Mouse (Mus musculus): ENCODE results near the gene Ifrd2. TPM values are rescaled to one million over a fixed set of nuclear protein-coding genes. Genes with fewer than 3 reads are reported as not detected.

Gene Ifrd2
- polyA plus RNA-seq, 1 experiment from 2014 or later = 17.3 TPM

GRCm38 (mm10) chr9:107607036-107607435 lies 19.6 kb downstream of the Ifrd2 start:
- Histone ChIP-seq H3K4me2 (0 out of 2 replicates have a peak overlapping the region, but pooled peaks have one; percentile 6), H3K9ac (no peak overlapping the region), H3K4me3 (no peak overlapping the region), H3K27me3 (no peaks in the 10 kb centered on the region), H3K9me3 (no peaks in the 10 kb centered on the region), H3K36me3 (no peaks in the 10 kb centered on the region), H3K4me1 (replicated peaks) (peaks cover 28% of the 10 kb centered on the region), H3K27ac (replicated peaks) (no peak overlapping the region)
- 59% methylated on average over 2 of the region's 2 CpGs for WGBS
- ATAC-seq (ENCODE audit: low FRiP score, low read depth) = no peak

DNA sequence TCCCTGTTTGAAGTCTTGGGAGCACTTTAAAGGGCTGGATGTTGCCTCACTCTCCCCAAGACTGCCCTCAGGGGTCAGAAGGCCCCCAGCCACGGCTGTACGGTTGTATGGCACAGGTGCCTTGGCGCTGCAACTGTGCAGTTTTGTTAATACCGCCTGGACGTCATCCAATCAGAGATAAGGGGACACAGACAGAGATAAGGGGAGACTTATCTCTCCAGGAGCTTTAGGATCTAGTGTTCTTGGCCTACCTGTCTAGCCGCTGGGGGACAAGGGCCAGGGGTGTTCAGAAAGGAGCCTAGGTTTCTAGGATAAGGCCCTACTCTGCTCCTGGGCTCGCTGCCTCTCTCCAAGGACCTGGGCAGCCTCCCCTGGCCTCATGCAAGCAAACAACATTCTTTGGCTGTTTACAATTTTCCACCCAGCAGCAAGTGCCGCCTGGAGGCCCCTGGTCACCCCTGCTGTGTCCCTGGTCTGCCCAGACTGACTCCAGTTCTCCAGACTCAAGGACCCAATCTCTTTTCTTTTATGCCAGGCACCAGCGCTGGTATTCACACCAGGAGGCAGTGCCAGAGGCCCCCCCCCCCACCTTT lies 20.3 kb downstream of the Ifrd2 start:
- Histone ChIP-seq H3K27ac (replicated peaks) (no peak overlapping the region), H3K27me3 (no peaks in the 10 kb centered on the region), H3K36me3 (no peaks in the 10 kb centered on the region), H3K9ac (no peak overlapping the region), H3K9me3 (no peaks in the 10 kb centered on the region), H3K4me2 (no peak overlapping the region), H3K4me1 (replicated peaks) (peaks cover 29% of the 10 kb centered on the region), H3K4me3 (no peak overlapping the region)
- WGBS = 57% methylated on average over 9 of the region's 9 CpGs
- ATAC-seq (ENCODE audit: low FRiP score, low read depth) = no peak

- Histone ChIP-seq H3K9ac (no peak within 1 kb of the TSS), H3K27ac (replicated peaks) (no peak within 1 kb of the TSS)
Observed at GRCm38 (mm10) chr9:107608741-107609432, 21.4 kb downstream of the Ifrd2 start, which contains the start of gene Sema3b. Gene Sema3b, minus strand, starts transcription at chr9:107609229.

GRCm38 (mm10) chr9:107609433-107609830 lies 22.0 kb downstream of the Ifrd2 start:
- no peaks in the 10 kb centered on the region for H3K27me3 ChIP-seq
- no peak overlapping the region for H3K4me3 ChIP-seq
- WGBS = 67% methylated on average over 4 of the region's 4 CpGs
- H3K27ac ChIP-seq (replicated peaks) = no peak overlapping the region
- peaks cover 6% of the 10 kb centered on the region; the same call in 1 of the 2 replicates for H3K36me3 ChIP-seq
- no peak overlapping the region for H3K4me2 ChIP-seq
- H3K9me3 ChIP-seq = no peaks in the 10 kb centered on the region
- H3K4me1 ChIP-seq (replicated peaks) = peaks cover 32% of the 10 kb centered on the region
- ATAC-seq (ENCODE audit: low FRiP score, low read depth) = no peak
- no peak overlapping the region for H3K9ac ChIP-seq

More at GRCm38 (mm10) chr9:107608741-107609432, 21.4 kb downstream of the Ifrd2 start, which contains the start of gene Sema3b:
- no peaks in the 10 kb centered on the region for H3K9me3 ChIP-seq
- H3K36me3 ChIP-seq = peaks cover 1% of the 10 kb centered on the region; the same call in 1 of the 2 replicates
- H3K4me3 ChIP-seq = no peak within 1 kb of the TSS
- 42% methylated on average over 12 of the region's 12 CpGs for WGBS
- no peaks in the 10 kb centered on the region for H3K27me3 ChIP-seq
- H3K4me1 ChIP-seq (replicated peaks) = peaks cover 34% of the 10 kb centered on the region
- no peak for ATAC-seq (ENCODE audit: low FRiP score, low read depth)
- no peak within 1 kb of the TSS for H3K4me2 ChIP-seq

DNA sequence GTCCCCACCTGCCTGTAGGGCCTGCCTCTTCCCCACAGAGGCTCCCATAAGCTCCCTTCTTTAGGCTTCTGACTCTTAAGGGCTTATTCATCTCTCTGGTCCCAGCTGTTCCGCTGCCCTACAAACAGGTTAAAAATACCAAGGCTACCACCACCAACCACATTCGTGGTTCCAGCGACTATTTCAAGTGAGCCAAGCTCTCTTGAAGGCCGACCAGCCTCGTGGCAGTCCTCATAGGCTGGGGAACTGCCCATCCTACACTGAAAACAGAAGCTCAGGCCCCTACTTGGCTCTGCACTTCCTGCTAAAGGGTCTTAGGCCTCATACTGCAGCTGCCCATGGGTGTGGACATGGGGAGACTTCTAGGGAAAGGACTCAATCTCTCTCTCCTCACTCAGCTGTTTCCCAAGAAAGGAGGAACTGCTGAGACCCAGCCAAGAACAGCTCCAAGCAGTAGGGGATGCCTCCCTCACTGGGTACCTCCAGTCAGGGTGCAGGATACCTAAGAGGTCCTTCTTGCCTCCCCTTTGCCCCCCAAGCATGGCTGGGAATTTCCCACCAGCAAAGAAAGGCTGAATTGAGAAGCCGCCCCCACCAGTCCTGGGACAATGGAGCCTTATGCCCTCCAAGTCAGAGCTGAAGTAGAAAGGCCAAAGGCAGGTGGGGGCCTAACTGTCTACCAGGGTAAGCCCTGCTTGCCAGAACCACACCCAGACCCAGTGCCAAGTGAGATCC lies 24.2 kb downstream of the Ifrd2 start:
- H3K4me3 ChIP-seq = peak overlapping the region; percentile 32
- no peak; the same call in 1 of the 2 replicates for ATAC-seq (ENCODE audit: low FRiP score, low read depth)
- H3K9ac ChIP-seq = peak overlapping the region; percentile 54
- H3K27me3 ChIP-seq = no peaks in the 10 kb centered on the region
- H3K27ac ChIP-seq (replicated peaks) = peak overlapping the region; percentile 94
- WGBS = 69% methylated on average over 6 of the region's 6 CpGs
- H3K4me2 ChIP-seq = peak overlapping the region; percentile 66
- H3K36me3 ChIP-seq = peaks cover 24% of the 10 kb centered on the region
- no peaks in the 10 kb centered on the region for H3K9me3 ChIP-seq
- peaks cover 27% of the 10 kb centered on the region for H3K4me1 ChIP-seq (replicated peaks)

DNA sequence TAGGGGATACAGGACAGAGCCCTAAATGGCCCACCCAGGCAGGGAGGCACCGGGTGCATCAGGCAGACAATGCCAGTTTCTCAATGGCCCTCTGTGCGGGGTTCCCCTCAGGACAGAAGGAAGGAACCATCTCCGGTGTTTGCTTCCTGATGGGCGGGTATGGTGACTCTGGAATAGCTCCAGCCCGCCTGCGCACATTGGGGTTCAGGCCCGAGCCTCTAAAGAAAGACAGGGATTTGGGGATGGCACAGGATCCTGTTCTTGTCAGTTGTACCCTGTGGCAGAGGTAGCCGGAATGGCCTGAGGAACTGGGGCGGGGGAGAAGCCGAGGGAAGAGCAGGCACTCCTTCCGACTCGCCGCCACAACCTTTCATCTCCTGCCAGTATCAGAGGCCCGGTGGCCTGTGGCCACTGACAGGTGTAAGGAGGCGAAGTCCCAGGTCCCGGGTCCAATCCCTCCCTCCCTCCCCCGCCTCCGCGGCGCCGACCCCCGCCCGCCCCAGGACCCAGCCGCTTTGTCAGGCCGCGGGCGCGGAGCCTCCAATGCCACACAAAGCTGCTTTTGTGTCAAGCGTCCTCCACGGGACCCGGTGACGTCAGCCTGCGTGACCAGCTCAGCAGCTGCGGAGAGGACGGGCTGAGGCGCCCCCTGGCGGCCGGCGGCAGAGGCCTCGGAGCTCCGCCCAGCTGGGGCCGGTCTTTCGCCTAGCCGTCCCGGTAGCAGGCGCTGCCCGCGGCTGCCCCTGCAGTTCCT lies 24.9 kb downstream of the Ifrd2 start:
- WGBS = 2% methylated on average over 34 of the region's 48 CpGs
- Histone ChIP-seq H3K9ac (peak overlapping the region; percentile 54), H3K4me2 (peak overlapping the region; percentile 66), H3K9me3 (no peaks in the 10 kb centered on the region), H3K4me1 (replicated peaks) (peaks cover 27% of the 10 kb centered on the region), H3K36me3 (peaks cover 28% of the 10 kb centered on the region), H3K4me3 (peak overlapping the region; percentile 32), H3K27me3 (no peaks in the 10 kb centered on the region), H3K27ac (replicated peaks) (peak overlapping the region; percentile 94)
- peak; percentile 95 for ATAC-seq (ENCODE audit: low FRiP score, low read depth)

- peaks cover 35% of the 10 kb centered on the region for H3K36me3 ChIP-seq
- peaks cover 21% of the 10 kb centered on the region for H3K4me1 ChIP-seq (replicated peaks)
- ATAC-seq (ENCODE audit: low FRiP score, low read depth) = peak; percentile 1; the same call in 1 of the 2 replicates
- WGBS = 8% methylated on average over 12 of the region's 12 CpGs
- H3K9me3 ChIP-seq = no peaks in the 10 kb centered on the region
- no peaks in the 10 kb centered on the region for H3K27me3 ChIP-seq
- H3K9ac ChIP-seq = 0 out of 2 replicates have a peak overlapping the region, but pooled peaks have one; percentile 29
- peak overlapping the region; percentile 94 for H3K27ac ChIP-seq (replicated peaks)
- H3K4me3 ChIP-seq = peak overlapping the region; percentile 32
- H3K4me2 ChIP-seq = peak overlapping the region; percentile 66
Observed at GRCm38 (mm10) chr9:107612945-107613569, 25.6 kb downstream of the Ifrd2 start.

GRCm38 (mm10) chr9:107615035-107615434 lies 27.6 kb downstream of the Ifrd2 start:
- Histone ChIP-seq H3K36me3 (peaks cover 52% of the 10 kb centered on the region), H3K9me3 (no peaks in the 10 kb centered on the region), H3K4me1 (replicated peaks) (peaks cover 37% of the 10 kb centered on the region), H3K4me3 (no peak overlapping the region), H3K27ac (replicated peaks) (no peak overlapping the region), H3K27me3 (no peaks in the 10 kb centered on the region), H3K4me2 (no peak overlapping the region), H3K9ac (no peak overlapping the region)
- no peak for ATAC-seq (ENCODE audit: low FRiP score, low read depth)
- 41% methylated on average over 4 of the region's 4 CpGs for WGBS

GRCm38 (mm10) chr9:107617461-107617860 lies 30.0 kb downstream of the Ifrd2 start:
- WGBS = 81% methylated on average over 2 of the region's 2 CpGs
- no peak for ATAC-seq (ENCODE audit: low FRiP score, low read depth)
- no peak overlapping the region for H3K9ac ChIP-seq
- H3K4me1 ChIP-seq (replicated peaks) = peaks cover 28% of the 10 kb centered on the region
- H3K9me3 ChIP-seq = no peaks in the 10 kb centered on the region
- no peak overlapping the region for H3K27ac ChIP-seq (replicated peaks)
- peaks cover 54% of the 10 kb centered on the region for H3K36me3 ChIP-seq
- no peaks in the 10 kb centered on the region for H3K27me3 ChIP-seq
- no peak overlapping the region for H3K4me2 ChIP-seq
- H3K4me3 ChIP-seq = no peak overlapping the region

DNA sequence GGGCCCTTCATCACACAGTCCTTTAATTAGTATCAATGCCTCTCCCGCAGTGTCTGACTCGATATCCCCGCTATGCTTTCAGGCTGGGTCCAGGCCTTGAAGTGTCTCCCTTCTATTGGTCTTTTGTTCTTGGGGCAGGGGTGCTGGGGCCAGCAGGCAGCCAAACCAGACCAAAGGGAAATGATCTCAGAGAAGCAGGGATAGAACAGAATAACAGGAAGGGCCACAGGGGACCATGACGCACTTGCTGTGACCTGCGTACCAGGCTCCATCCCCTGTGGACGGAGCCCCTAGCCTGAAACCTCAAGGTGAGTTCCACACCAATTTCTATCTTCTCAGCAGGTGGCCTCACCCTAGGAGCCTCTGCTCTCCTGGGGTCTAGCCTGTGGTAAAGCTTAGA lies 30.7 kb downstream of the Ifrd2 start:
- 84% methylated on average over 6 of the region's 6 CpGs for WGBS
- Histone ChIP-seq H3K4me1 (replicated peaks) (peaks cover 24% of the 10 kb centered on the region), H3K9ac (no peak overlapping the region), H3K4me3 (no peak overlapping the region), H3K27ac (replicated peaks) (peak overlapping the region; percentile 59), H3K36me3 (peaks cover 54% of the 10 kb centered on the region), H3K9me3 (no peaks in the 10 kb centered on the region), H3K4me2 (no peak overlapping the region), H3K27me3 (no peaks in the 10 kb centered on the region)
- no peak for ATAC-seq (ENCODE audit: low FRiP score, low read depth)
